Mouse (Mus musculus) adrenal gland, adult 2 months (tissue): Measurements from ENCODE around the gene Gfod1. TPM values are rescaled to one million over a fixed set of nuclear protein-coding genes. Genes with fewer than 3 reads are reported as not detected.

Experiments used
- DNase-seq: peaks from one replicate; pipeline ENCODE4 v3.0.0; 2021
- long read RNA-seq: library from polyadenylated mRNA; stranded (forward); transcript quantifications from one replicate; pipeline ENCODE4 v2.0.0, GENCODE M21; 2021
- polyA plus RNA-seq: library from polyadenylated mRNA; depleted of rRNA; stranded (reverse); fragments of >200 nt; gene quantifications from 2 replicates; pipeline ENCODE4 v1.2.3, GENCODE M21; 2012; rRNA removed
- total RNA-seq, 2 experiments: library from RNA; stranded (reverse); gene quantifications; 2 replicates each; pipeline ENCODE4 v1.2.3; 2021

Gene Gfod1
- total RNA-seq = 10 to 100 TPM in 1 of 2 experiments, 1 to 10 TPM in 1; 8.4 to 10.1 TPM
- 3.0 and 3.3 TPM in 2 replicates for polyA plus RNA-seq
- long read RNA-seq, full-length matches to known transcripts = 2 of 4 reads
- long read RNA-seq, partial matches to known transcripts = 0 of 4 reads
- long read RNA-seq, other reads (novel, unspliced or antisense) = 2 of 4 reads

GRCm38 (mm10) chr13:43304018-43304431, at the start of gene Gfod1:
Gfod1 (minus strand) TSS chr13:43304172.
- DNase-seq = peak; percentile 100

GRCm38 (mm10) chr13:43353356-43353755, 49.4 kb upstream of the Gfod1 start:
- DNase-seq = no peak

GRCm38 (mm10) chr13:43350489-43351169, 46.7 kb upstream of the Gfod1 start:
- no peak for DNase-seq

GRCm38 (mm10) chr13:43349376-43349775, 45.4 kb upstream of the Gfod1 start:
- no peak for DNase-seq

GRCm38 (mm10) chr13:43346825-43347224, 42.9 kb upstream of the Gfod1 start:
- DNase-seq = no peak

GRCm38 (mm10) chr13:43338632-43339031, 34.7 kb upstream of the Gfod1 start:
- no peak for DNase-seq

- DNase-seq = no peak
Observed at GRCm38 (mm10) chr13:43338001-43338400, 34.0 kb upstream of the Gfod1 start.

GRCm38 (mm10) chr13:43336425-43337221, 32.7 kb upstream of the Gfod1 start:
- no peak for DNase-seq

- DNase-seq = peak; percentile 17
Observed at GRCm38 (mm10) chr13:43332591-43332990, 28.6 kb upstream of the Gfod1 start.

- DNase-seq = no peak
Observed at GRCm38 (mm10) chr13:43331721-43332444, 27.9 kb upstream of the Gfod1 start.

- no peak for DNase-seq
Observed at GRCm38 (mm10) chr13:43325427-43325826, 21.5 kb upstream of the Gfod1 start.

- no peak for DNase-seq
Observed at GRCm38 (mm10) chr13:43321492-43321891, 17.5 kb upstream of the Gfod1 start.

- DNase-seq = no peak
Observed at GRCm38 (mm10) chr13:43319396-43319795, 15.4 kb upstream of the Gfod1 start.

- DNase-seq = no peak
Observed at GRCm38 (mm10) chr13:43317411-43317810, 13.4 kb upstream of the Gfod1 start.

GRCm38 (mm10) chr13:43305181-43305924, 1.4 kb upstream of the Gfod1 start:
- no peak for DNase-seq

- DNase-seq = peak; percentile 55
Observed at GRCm38 (mm10) chr13:43304700-43305099, 728 bp upstream of the Gfod1 start.

GRCm38 (mm10) chr13:43303161-43303965, 609 bp downstream of the Gfod1 start:
- DNase-seq = peak; percentile 75

GRCm38 (mm10) chr13:43302651-43303160, 1.3 kb downstream of the Gfod1 start:
- DNase-seq = peak; percentile 41

GRCm38 (mm10) chr13:43302239-43302638, 1.7 kb downstream of the Gfod1 start:
- DNase-seq = no peak

- peak; percentile 25 for DNase-seq
Observed at GRCm38 (mm10) chr13:43300906-43301305, 3.1 kb downstream of the Gfod1 start.
